Mouse (Mus musculus) lung, adult 2 months (tissue): ENCODE measurements around the gene Pum1.

Source experiments
- CTCF ChIP-seq: fragments of 200-500 bp; IDR thresholded peaks from 2 replicates; pipeline ENCODE4 v1.5.1; 2011; ENCODE audit warnings: mild to moderate bottlenecking, low read length, control low read depth; ENCODE audit not compliant: insufficient read depth
- POLR2A ChIP-seq: fragments of 200-500 bp; IDR thresholded peaks from 2 replicates; pipeline ENCODE4 v1.6.1; 2011; ENCODE audit warnings: low read depth, mild to moderate bottlenecking, control low read depth, low read length, borderline replicate concordance; ENCODE audit errors: extremely low read depth

GRCm38 (mm10) chr4:130809784-130810183 is 146.7 kb downstream of the Pum1 start:
- TF ChIP-seq CTCF (no peak), POLR2A (no peak)
